Mouse (Mus musculus): ENCODE data around the gene Fam24b. TPM values are rescaled to one million over a fixed set of nuclear protein-coding genes. Genes with fewer than 3 reads are reported as not detected.

Gene Fam24b
- total RNA-seq, 2 experiments from 2014 or later, result not detected

DNA sequence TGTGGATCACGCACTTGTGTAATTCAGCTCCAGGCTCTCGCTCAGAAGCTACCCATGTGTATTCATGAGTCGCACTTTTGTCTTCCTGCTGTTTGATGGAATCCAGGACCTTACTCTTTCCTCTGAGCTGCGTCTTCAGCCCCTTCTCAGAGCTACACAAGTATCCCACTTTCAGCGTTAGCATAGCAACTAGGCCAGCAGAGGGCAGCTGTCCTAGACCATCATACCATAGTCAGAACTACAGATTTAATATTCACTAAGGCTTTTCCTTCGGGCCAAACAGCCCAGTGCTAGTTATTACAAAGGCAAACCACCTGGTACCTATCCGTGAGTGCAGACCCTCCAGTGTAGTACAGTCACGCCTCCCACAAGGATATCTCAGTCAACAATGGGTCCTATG, 32.2 kb downstream of the Fam24b start:
- ATAC-seq (replicated peaks; ENCODE audit: low FRiP score, poor library complexity, severe bottlenecking), result no peak

Other genes with a start within 250 kb of the Fam24b start
- gene 4933402N03Rik, start 183.2 kb downstream of the Fam24b start, total RNA-seq (2015; ENCODE audit: low replicate concordance), result not detected in 2 replicates
- not detected in 2 replicates for gene 4933402N03Rik, start 183.2 kb downstream of the Fam24b start, total RNA-seq (2017; ENCODE audit: low replicate concordance)
- not detected in 2 replicates for gene 5430419D17Rik, start 155.1 kb downstream of the Fam24b start, total RNA-seq (2015; ENCODE audit: low replicate concordance)
- gene 5430419D17Rik, start 155.1 kb downstream of the Fam24b start, total RNA-seq (2017; ENCODE audit: low replicate concordance), result not detected in 2 replicates
- not detected in 2 replicates for gene Cuzd1, start 7.2 kb downstream of the Fam24b start, total RNA-seq (2015; ENCODE audit: low replicate concordance)
- gene Cuzd1, start 7.2 kb downstream of the Fam24b start, total RNA-seq (2017; ENCODE audit: low replicate concordance), result not detected in 2 replicates
- gene Fam24a, start 4.3 kb upstream of the Fam24b start, total RNA-seq (2015; ENCODE audit: low replicate concordance), result not detected in 2 replicates
- not detected in 2 replicates for gene Fam24a, start 4.3 kb upstream of the Fam24b start, total RNA-seq (2017; ENCODE audit: low replicate concordance)
- gene 2310057M21Rik, start 33.2 kb upstream of the Fam24b start, total RNA-seq (2015; ENCODE audit: low replicate concordance), result 1.9 TPM in 2 replicates
- gene 2310057M21Rik, start 33.2 kb upstream of the Fam24b start, total RNA-seq (2017; ENCODE audit: low replicate concordance), result 2.5 and 2.6 TPM in 2 replicates
- gene Pstk, start 41.6 kb upstream of the Fam24b start, total RNA-seq (2015; ENCODE audit: low replicate concordance), result 0.96 and 6.9 TPM in 2 replicates
- gene Pstk, start 41.6 kb upstream of the Fam24b start, total RNA-seq (2017; ENCODE audit: low replicate concordance), result 0.51 and 4.2 TPM in 2 replicates
- 29.3 and 48.6 TPM in 2 replicates for gene Ikzf5, start 81.0 kb upstream of the Fam24b start, total RNA-seq (2015; ENCODE audit: low replicate concordance)
- gene Ikzf5, start 81.0 kb upstream of the Fam24b start, total RNA-seq (2017; ENCODE audit: low replicate concordance), result 24.5 and 33.7 TPM in 2 replicates
- gene Acadsb, start 81.1 kb upstream of the Fam24b start, total RNA-seq (2015; ENCODE audit: low replicate concordance), result 3.8 and 15.0 TPM in 2 replicates
- gene Acadsb, start 81.1 kb upstream of the Fam24b start, total RNA-seq (2017; ENCODE audit: low replicate concordance), result 13.1 and 19.5 TPM in 2 replicates
- gene Hmx3, start 213.4 kb upstream of the Fam24b start, total RNA-seq (2015; ENCODE audit: low replicate concordance), result not detected in 2 replicates
- gene Hmx3, start 213.4 kb upstream of the Fam24b start, total RNA-seq (2017; ENCODE audit: low replicate concordance), result not detected in 2 replicates
- not detected in 2 replicates for gene Hmx2, start 219.3 kb upstream of the Fam24b start, total RNA-seq (2015; ENCODE audit: low replicate concordance)
- gene Hmx2, start 219.3 kb upstream of the Fam24b start, total RNA-seq (2017; ENCODE audit: low replicate concordance), result not detected in 2 replicates
- 44.7 and 58.2 TPM in 2 replicates for gene Bub3, start 230.7 kb upstream of the Fam24b start, total RNA-seq (2015; ENCODE audit: low replicate concordance)
- gene Bub3, start 230.7 kb upstream of the Fam24b start, total RNA-seq (2017; ENCODE audit: low replicate concordance), result 30.2 and 31.6 TPM in 2 replicates

Data from erythroblast, adult 5-6 weeks (primary cell).